Mouse (Mus musculus): ENCODE results near the gene Vmn2r63.
"Not testable (repeated sequence)": the region's sequence is repeated elsewhere in the genome, so short reads cannot be mapped to it uniquely, and the experiment has no call there.

The Vmn2r63 gene

DNA sequence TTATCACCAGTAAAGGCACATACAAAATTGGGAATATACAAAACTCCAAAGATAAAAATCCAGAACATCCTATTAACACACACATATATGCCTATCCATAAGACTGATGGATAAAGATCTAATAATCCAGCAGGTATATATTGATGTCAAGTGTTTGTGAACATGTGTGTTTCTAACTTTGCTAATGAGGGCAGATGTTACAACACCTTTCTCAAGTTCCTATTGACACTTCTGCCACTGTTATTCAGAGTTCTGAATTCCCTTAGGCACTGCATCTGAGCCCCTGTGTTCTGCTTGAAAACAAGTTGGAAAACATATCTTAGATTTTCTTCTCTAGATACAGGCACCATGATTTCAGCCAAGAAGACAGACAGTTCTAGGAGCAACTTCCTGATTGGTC lies at the start of gene Vmn2r63:
TSS of gene Vmn2r63 (minus strand) at position 101 of the 400 bp plus-strand sequence.
- ATAC-seq (ENCODE audit: low TSS enrichment) = not testable (repeated sequence)

DNA sequence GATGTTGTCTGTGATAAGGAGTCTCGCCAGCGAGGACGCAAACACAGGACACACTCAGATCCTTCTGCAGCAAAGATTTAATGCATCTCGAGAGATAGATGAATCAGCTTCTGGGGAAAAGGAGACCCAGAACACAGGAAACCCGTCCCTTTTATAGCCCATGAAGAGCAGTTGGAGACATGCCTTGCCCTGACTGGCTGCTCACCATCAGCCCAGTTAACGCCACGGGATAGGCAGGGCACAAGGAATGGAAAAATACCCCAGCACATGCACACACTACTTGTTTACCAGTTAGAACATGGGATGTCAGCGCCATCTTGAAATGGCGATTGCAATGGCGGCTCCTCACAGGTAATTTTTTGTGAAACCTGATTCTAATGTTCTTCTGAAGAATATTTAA lies 47.1 kb upstream of the Vmn2r63 start:
- no peak for ATAC-seq (ENCODE audit: low TSS enrichment)

DNA sequence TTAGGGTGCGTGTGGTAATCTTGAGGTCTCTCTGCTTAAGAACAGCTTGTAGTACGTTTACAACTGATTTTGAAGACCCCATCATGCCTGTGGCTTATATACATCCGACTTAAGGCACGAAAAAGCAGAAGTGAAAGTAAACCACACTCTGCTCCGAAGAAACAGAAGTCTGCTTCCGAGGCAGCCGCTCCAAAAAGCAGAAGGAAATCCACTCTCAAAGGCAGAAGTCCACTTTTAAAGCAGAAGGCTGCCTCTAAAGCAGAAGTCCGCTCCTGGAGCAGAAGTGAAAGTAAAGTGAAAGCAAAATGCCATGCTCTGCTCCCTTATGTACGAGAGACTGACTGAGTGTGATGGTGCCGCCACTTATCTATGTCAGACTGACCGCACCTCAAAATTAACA lies 46.5 kb upstream of the Vmn2r63 start:
- ATAC-seq (ENCODE audit: low TSS enrichment) = no peak

DNA sequence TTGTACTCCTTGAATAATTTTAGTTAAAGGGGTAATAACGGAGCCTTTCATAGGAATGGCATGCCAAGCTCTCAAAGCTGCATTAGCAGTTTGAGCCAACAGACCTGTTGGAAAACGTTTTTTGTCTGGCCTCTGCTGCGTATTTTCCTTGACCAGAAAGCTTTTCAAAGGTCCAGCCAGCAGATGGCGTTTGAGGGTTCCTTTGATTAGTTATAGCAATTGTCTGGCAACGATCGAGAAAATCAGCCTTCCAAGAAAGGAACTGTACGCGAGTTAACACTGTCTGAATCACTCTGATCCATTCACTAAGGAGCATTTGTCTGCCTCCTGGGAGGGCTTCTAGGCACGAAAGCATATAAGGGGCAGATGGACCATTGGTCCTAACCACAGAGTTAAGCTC lies 31.6 kb upstream of the Vmn2r63 start:
- no peak for ATAC-seq (ENCODE audit: low TSS enrichment)

DNA sequence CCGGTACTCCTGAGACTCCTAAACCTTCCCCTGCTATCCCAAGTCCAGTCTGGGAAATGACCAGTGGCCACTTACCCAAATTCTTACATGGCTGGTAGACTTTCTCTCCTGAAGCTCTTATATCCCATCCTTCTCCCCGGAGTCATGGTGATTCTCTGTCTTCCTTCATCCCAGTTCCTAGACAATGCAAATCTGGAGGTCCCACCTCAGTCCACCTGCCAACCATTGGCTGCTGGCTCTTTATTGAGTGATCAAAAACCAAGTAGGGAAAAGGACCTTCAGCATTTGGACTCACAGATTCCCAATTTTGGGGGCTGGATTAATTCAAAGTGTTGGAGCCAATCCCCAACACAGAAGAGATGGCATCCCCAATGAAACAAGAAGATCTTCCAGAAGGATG lies 35.6 kb downstream of the Vmn2r63 start:
- not testable (repeated sequence) for ATAC-seq (ENCODE audit: low TSS enrichment)

DNA sequence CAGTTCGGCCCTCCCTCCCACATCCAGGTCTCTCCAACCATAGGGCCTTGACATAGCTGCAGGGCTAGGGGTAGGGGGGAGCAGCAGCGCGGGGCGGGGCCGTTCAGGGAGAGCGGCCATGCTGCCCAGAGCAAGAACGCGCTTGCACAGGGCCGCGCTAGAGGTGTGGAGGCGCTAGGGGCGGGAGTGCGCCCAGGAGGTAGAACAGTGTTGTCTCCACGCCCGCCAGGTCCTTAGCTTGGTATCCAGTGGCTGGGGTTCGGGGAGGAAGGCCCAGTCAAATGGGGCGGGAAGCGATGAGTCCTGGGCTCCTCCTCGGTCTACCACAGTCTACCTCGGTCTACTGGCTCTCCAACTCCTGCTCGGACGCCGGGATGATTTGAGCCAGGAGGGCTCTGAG lies 55.5 kb downstream of the Vmn2r63 start:
- ATAC-seq (ENCODE audit: low TSS enrichment) = no peak

DNA sequence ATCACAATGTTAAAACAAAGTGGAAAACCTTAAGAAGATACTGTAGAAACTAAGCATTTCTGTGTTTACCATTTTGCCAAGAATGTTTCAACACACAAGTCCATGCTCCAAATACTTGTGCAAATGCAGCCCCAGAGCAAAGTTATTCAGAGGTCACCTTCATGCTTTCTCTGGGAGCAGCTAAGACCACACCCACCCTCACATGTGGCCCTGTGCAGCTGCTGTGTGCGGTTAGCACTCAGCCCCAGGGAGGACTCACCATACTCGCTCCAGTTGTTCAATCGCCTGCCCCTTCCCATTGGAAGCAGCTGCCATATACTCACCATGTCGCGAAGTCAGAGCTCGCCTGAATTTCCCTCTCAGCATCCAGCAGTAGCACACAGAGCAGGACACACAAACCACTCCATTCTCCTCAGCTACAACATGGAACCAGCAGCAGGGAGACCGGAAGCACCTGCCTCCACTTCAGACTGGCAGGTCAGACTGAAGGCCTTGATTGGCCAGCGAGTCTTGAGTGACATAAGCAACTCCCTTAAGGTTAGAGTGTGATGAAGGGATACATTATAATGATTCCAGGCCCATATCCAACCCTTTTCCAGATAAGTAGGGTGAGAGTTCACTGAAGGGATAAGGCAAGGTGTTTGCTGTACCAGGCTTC lies 66.7 kb downstream of the Vmn2r63 start, which contains the start of gene Gm2381:
TSS of gene Gm2381 (minus strand) at position 434 of the 658 bp plus-strand sequence.
- not testable (repeated sequence) for ATAC-seq (ENCODE audit: low TSS enrichment)
